Mouse (Mus musculus) MEL (cell line): ENCODE results near the gene Fam185a. TPM values are rescaled to one million over a fixed set of nuclear protein-coding genes. Genes with fewer than 3 reads are reported as not detected.

Source experiments
- DNase-seq: peaks from one replicate; pipeline ENCODE4 v3.0.0; 2011; ENCODE audit warnings: low read depth, low spot score
- H3K27ac ChIP-seq: 2 replicates; pipeline ENCODE4 v1.5.1; 2012; ENCODE audit warnings: low read depth, mild to moderate bottlenecking, control low read depth, low read length, moderate library complexity; ENCODE audit not compliant: control insufficient read depth
- H3K27me3 ChIP-seq, 2 experiments: fragments of 150-350 bp in 1 of 2; sonication (generic) in 1 of 2; 2 replicates each; pipeline ENCODE4 v1.6.1; 2012; ENCODE audit warnings: low read length in 2 of 2, mild to moderate bottlenecking in 2 of 2, improper control_type of control experiment in 1 of 2, moderate library complexity in 1 of 2; ENCODE audit not compliant: insufficient read depth in 2 of 2, control insufficient read depth in 1 of 2
- H3K36me3 ChIP-seq, 2 experiments: 2 replicates each; pipeline ENCODE4 v1.6.1; 2012 to 2014; ENCODE audit warnings: low read length in 2 of 2, improper control_type of control experiment in 1 of 2, inconsistent platforms in 1 of 2, mild to moderate bottlenecking in 1 of 2; ENCODE audit not compliant: insufficient read depth in 2 of 2, control insufficient read depth in 1 of 2
- H3K4me1 ChIP-seq, 2 experiments: fragments of 150-350 bp in 1 of 2; sonication (generic) in 1 of 2; 2 replicates each; pipeline ENCODE4 v1.6.1; 2012; ENCODE audit warnings: low read length in 2 of 2, improper control_type of control experiment in 1 of 2, mild to moderate bottlenecking in 1 of 2; ENCODE audit not compliant: insufficient read depth in 2 of 2, control insufficient read depth in 1 of 2
- H3K4me3 ChIP-seq, 2 experiments: fragments of 150-350 bp in 1 of 2; sonication (generic) in 1 of 2; 2 replicates each; pipeline ENCODE4 v1.5.1; 2012; ENCODE audit warnings: low read depth in 2 of 2, low read length in 2 of 2, mild to moderate bottlenecking in 2 of 2, moderate library complexity in 2 of 2, control low read depth in 1 of 2, improper control_type of control experiment in 1 of 2; ENCODE audit not compliant: control insufficient read depth in 1 of 2, insufficient read depth in 1 of 2
- H3K79me2 ChIP-seq: 2 replicates; pipeline ENCODE4 v1.6.1; 2012; ENCODE audit warnings: mild to moderate bottlenecking, low read length, moderate library complexity; ENCODE audit not compliant: control insufficient read depth, poor library complexity, insufficient read depth
- H3K9ac ChIP-seq: 2 replicates; pipeline ENCODE4 v1.6.1; 2012; ENCODE audit warnings: low read depth, mild to moderate bottlenecking, control low read depth, low read length, moderate library complexity; ENCODE audit not compliant: control insufficient read depth, poor library complexity, severe bottlenecking
- H3K9me3 ChIP-seq: fragments of 150-350 bp; sonication (generic); replicated peaks from 2 replicates; pipeline ENCODE4 v1.6.1; 2012; ENCODE audit warnings: mild to moderate bottlenecking, low read length, improper control_type of control experiment, moderate library complexity; ENCODE audit not compliant: insufficient read depth
- BHLHE40 ChIP-seq: IDR thresholded peaks from 2 replicates; pipeline ENCODE4 v1.6.1; 2012; ENCODE audit warnings: low read depth, mild to moderate bottlenecking, inconsistent platforms, low read length, improper control_type of control experiment, borderline replicate concordance
- CHD1 ChIP-seq: IDR thresholded peaks from 2 replicates; pipeline ENCODE4 v1.6.1; 2012; ENCODE audit warnings: low read depth, mild to moderate bottlenecking, inconsistent platforms, low read length, improper control_type of control experiment
- CTCF ChIP-seq, 3 experiments: IDR thresholded peaks in 2 of 3; conservative IDR thresholded peaks in 1 of 3; 2 replicates each; pipeline ENCODE4 v1.5.1; 2011 to 2012; ENCODE audit warnings: low read length in 3 of 3, low read depth in 2 of 3, mild to moderate bottlenecking in 2 of 3, improper control_type of control experiment in 1 of 3, inconsistent platforms in 1 of 3, mixed read lengths in 1 of 3, moderate library complexity in 1 of 3; ENCODE audit not compliant: control insufficient read depth in 1 of 3, insufficient read depth in 1 of 3, poor library complexity in 1 of 3, severe bottlenecking in 1 of 3
- E2F4 ChIP-seq: IDR thresholded peaks from 2 replicates; pipeline ENCODE4 v1.6.1; 2011; ENCODE audit warnings: low read depth, low read length, improper control_type of control experiment, borderline replicate concordance
- ELF1 ChIP-seq: IDR thresholded peaks from 2 replicates; pipeline ENCODE4 v1.6.1; 2014; ENCODE audit warnings: low read depth, mild to moderate bottlenecking, inconsistent platforms, low read length, improper control_type of control experiment, moderate library complexity
- EP300 ChIP-seq, 2 experiments: IDR thresholded peaks; 2 replicates each; pipeline ENCODE4 v1.6.1; 2011; ENCODE audit warnings: improper control_type of control experiment in 2 of 2, low read length in 2 of 2, low read depth in 1 of 2, mild to moderate bottlenecking in 1 of 2
- GABPA ChIP-seq: IDR thresholded peaks from 2 replicates; pipeline ENCODE4 v1.6.1; 2012; ENCODE audit warnings: low read depth, mild to moderate bottlenecking, inconsistent platforms, low read length, improper control_type of control experiment, moderate library complexity
- GATA1 ChIP-seq: IDR thresholded peaks from 2 replicates; pipeline ENCODE4 v1.6.1; 2011; ENCODE audit warnings: low read depth, low read length, improper control_type of control experiment
- HCFC1 ChIP-seq: IDR thresholded peaks from 2 replicates; pipeline ENCODE4 v1.6.1; 2012; ENCODE audit warnings: low read depth, mild to moderate bottlenecking, inconsistent platforms, low read length, improper control_type of control experiment, moderate library complexity
- JUND ChIP-seq: IDR thresholded peaks from 2 replicates; pipeline ENCODE4 v1.6.1; 2011; ENCODE audit warnings: low read depth, mild to moderate bottlenecking, improper control_type of control experiment, low read length
- KAT2A ChIP-seq: conservative IDR thresholded peaks from 2 replicates; pipeline ENCODE4 v1.6.1; 2012; ENCODE audit warnings: low read depth, low read length, improper control_type of control experiment, inconsistent platforms
- MAZ ChIP-seq: IDR thresholded peaks from 2 replicates; pipeline ENCODE4 v1.6.1; 2012; ENCODE audit warnings: low read depth, mild to moderate bottlenecking, inconsistent platforms, low read length, improper control_type of control experiment
- NRF1 ChIP-seq: IDR thresholded peaks from 2 replicates; pipeline ENCODE4 v1.6.1; 2014; ENCODE audit warnings: low read depth, mild to moderate bottlenecking, inconsistent platforms, low read length, improper control_type of control experiment, moderate library complexity; ENCODE audit not compliant: poor library complexity, insufficient read depth, severe bottlenecking
- POLR2AphosphoS2 ChIP-seq: IDR thresholded peaks from 2 replicates; pipeline ENCODE4 v1.6.1; 2011; ENCODE audit warnings: low read length, improper control_type of control experiment
- POLR2AphosphoS5 ChIP-seq: IDR thresholded peaks from 2 replicates; pipeline ENCODE4 v1.6.1; 2012; ENCODE audit warnings: low read depth, borderline replicate concordance, mild to moderate bottlenecking, inconsistent platforms, low read length, moderate library complexity, mixed read lengths
- RAD21 ChIP-seq: IDR thresholded peaks from 2 replicates; pipeline ENCODE4 v1.6.1; 2011; ENCODE audit warnings: mild to moderate bottlenecking, low read depth, low read length, improper control_type of control experiment
- RCOR1 ChIP-seq: IDR thresholded peaks from 2 replicates; pipeline ENCODE4 v1.6.1; 2012; ENCODE audit warnings: low read depth, mild to moderate bottlenecking, inconsistent platforms, low read length, improper control_type of control experiment
- SIN3A ChIP-seq: IDR thresholded peaks from 2 replicates; pipeline ENCODE4 v1.6.1; 2012; ENCODE audit warnings: low read length, improper control_type of control experiment, inconsistent platforms
- SMC3 ChIP-seq: IDR thresholded peaks from 2 replicates; pipeline ENCODE4 v1.6.1; 2011; ENCODE audit warnings: low read depth, low read length, improper control_type of control experiment
- TAL1 ChIP-seq: IDR thresholded peaks from 2 replicates; pipeline ENCODE4 v1.6.1; 2012; ENCODE audit warnings: mild to moderate bottlenecking, inconsistent platforms, low read length, moderate library complexity, mixed read lengths
- UBTF ChIP-seq: IDR thresholded peaks from 2 replicates; pipeline ENCODE4 v1.6.1; 2012; ENCODE audit warnings: low read depth, mild to moderate bottlenecking, inconsistent platforms, low read length, improper control_type of control experiment, moderate library complexity, borderline replicate concordance; ENCODE audit not compliant: insufficient read depth
- USF2 ChIP-seq, 2 experiments: IDR thresholded peaks; 2 replicates each; pipeline ENCODE4 v1.6.1; 2011 to 2012; ENCODE audit warnings: improper control_type of control experiment in 2 of 2, low read length in 2 of 2, borderline replicate concordance in 1 of 2, inconsistent platforms in 1 of 2, low read depth in 1 of 2, mild to moderate bottlenecking in 1 of 2; ENCODE audit not compliant: insufficient read depth in 1 of 2
- ZC3H11A ChIP-seq: IDR thresholded peaks from 2 replicates; pipeline ENCODE4 v1.6.1; 2012; ENCODE audit warnings: low read depth, mild to moderate bottlenecking, inconsistent platforms, low read length, improper control_type of control experiment
- ZNF384 ChIP-seq: IDR thresholded peaks from 2 replicates; pipeline ENCODE4 v1.6.1; 2012; ENCODE audit warnings: low read depth, mild to moderate bottlenecking, inconsistent platforms, low read length, improper control_type of control experiment
- polyA plus RNA-seq, 2 experiments: library from polyadenylated mRNA; stranded (reverse) in 1 of 2; unstranded in 1 of 2; fragments of >175 nt in 1 of 2; fragments of >200 nt in 1 of 2; gene quantifications; 2 replicates each; pipeline versions ENCODE4 v1.2.1 to v1.2.4; 2012; ENCODE audit warnings: low replicate concordance in 2 of 2, low read depth in 1 of 2; ENCODE audit not compliant: insufficient read length in 2 of 2, insufficient read depth in 1 of 2, missing spikeins in 1 of 2
- total RNA-seq: library from RNA; depleted of rRNA; stranded (reverse); fragments of 300-350 nt; gene quantifications from 2 replicates; pipeline ENCODE4 v1.2.3, GENCODE M21; 2012

Fam185a gene
- total and polyA plus RNA-seq, 3 experiments, result 20.2 to 28.3 TPM; not detected in 1

DNA sequence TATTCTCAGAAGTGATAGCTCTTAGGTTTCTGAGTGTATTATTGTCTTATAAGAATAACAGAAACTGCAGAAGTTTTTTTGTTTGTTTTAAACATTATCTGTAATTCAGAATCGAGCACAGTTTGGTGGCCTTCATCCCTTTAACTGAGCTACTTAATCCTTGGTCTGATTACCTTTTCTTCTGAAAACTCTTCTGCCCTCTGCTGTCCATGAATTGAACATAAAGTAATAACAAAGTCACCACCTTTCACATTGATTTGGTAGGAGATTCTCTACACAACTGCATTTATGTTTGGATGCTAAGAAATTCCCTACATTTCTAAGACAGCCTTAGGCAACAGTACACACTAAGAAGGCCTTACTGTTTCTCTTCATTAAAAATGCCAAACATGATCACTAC lies 4.1 kb upstream of the Fam185a start:
- no peaks in the 10 kb centered on the region for H3K9me3 ChIP-seq
- TF ChIP-seq GABPA (no peak), ZNF384 (no peak), E2F4 (no peak), USF2 (IDR thresholded peaks at IDR 0.05; ENCODE audit: borderline replicate concordance in 1 of 2, insufficient read depth in 1 of 2, low read depth in 1 of 2, low read length in 2 of 2) (no peak), MAZ (no peak), TAL1 (no peak), EP300 (IDR thresholded peaks at IDR 0.05; ENCODE audit: low read depth in 1 of 2, low read length in 2 of 2) (no peak), JUND (no peak; the same call in 1 of the 2 replicates), SIN3A (peak; percentile 34), NRF1 (no peak), RCOR1 (no peak), RAD21 (peak; percentile 93), POLR2AphosphoS5 (no peak), GATA1 (0 out of 2 replicates have a peak, but pooled peaks have one; percentile 13), KAT2A (no peak), POLR2AphosphoS2 (no peak), HCFC1 (no peak), ZC3H11A (peak; percentile 99), UBTF (no peak), CTCF (IDR thresholded peaks at IDR 0.05 in 2 of 3, conservative IDR thresholded peaks at IDR 0.05 in 1 of 3; ENCODE audit: control insufficient read depth in 1 of 3, insufficient read depth in 1 of 3, low read depth in 2 of 3, low read length in 3 of 3, poor library complexity in 1 of 3, severe bottlenecking in 1 of 3) (peak in 2 of 3 experiments; percentile 36 to 94; a peak in 4 of 6 replicates), BHLHE40 (no peak), SMC3 (peak; percentile 99), ELF1 (no peak), CHD1 (no peak)

More for the DNA sequence above, 4.1 kb upstream of the Fam185a start:
- Histone ChIP-seq H3K36me3 (peaks cover 0 to 5% of the 10 kb centered on the region in 2 experiments; a peak in 2 of 4 replicates), H3K9ac (no peak overlapping the region), H3K79me2 (peaks cover 8% of the 10 kb centered on the region), H3K4me3 (no peak overlapping the region), H3K4me1 (no peaks in the 10 kb centered on the region; a peak in 1 of 4 replicates), H3K27ac (no peak overlapping the region), H3K27me3 (no peaks in the 10 kb centered on the region)
- DNase-seq, result peak; percentile 77
